Mouse (Mus musculus) lung, embryonic 16.5 days (tissue): ENCODE data around the gene Fh1. TPM values are rescaled to one million over a fixed set of nuclear protein-coding genes. Genes with fewer than 3 reads are reported as not detected.

Source experiments
- ATAC-seq: fragments of 200-750 bp; cut with Nextera tagmentation; 2 replicates; pipeline ENCODE4 v1.8.0; 2017; ENCODE audit warnings: low read depth, mild to moderate bottlenecking, moderate library complexity
- H3K27ac ChIP-seq: fragments of 300-500 bp; sonication (generic); 2 replicates; pipeline ENCODE4 v1.5.1; 2014; ENCODE audit warnings: mild to moderate bottlenecking, control low read depth, low read length
- H3K27me3 ChIP-seq: fragments of 300-500 bp; sonication (generic); 2 replicates; pipeline ENCODE4 v1.6.1; 2014; ENCODE audit warnings: low read depth, low read length, mixed read lengths; ENCODE audit not compliant: control insufficient read depth, insufficient read depth
- H3K36me3 ChIP-seq: fragments of 300-500 bp; sonication (generic); 2 replicates; pipeline ENCODE4 v1.6.1; 2014; ENCODE audit warnings: low read length; ENCODE audit not compliant: control insufficient read depth, insufficient read depth
- H3K4me1 ChIP-seq: fragments of 300-500 bp; sonication (generic); replicated peaks from 2 replicates; pipeline ENCODE4 v1.6.1; 2014; ENCODE audit warnings: low read length, mixed read lengths; ENCODE audit not compliant: control insufficient read depth, insufficient read depth
- H3K4me2 ChIP-seq: fragments of 300-500 bp; sonication (generic); 2 replicates; pipeline ENCODE4 v1.6.1; 2014; ENCODE audit warnings: low read depth, low read length, control low read depth
- H3K4me3 ChIP-seq: fragments of 300-500 bp; sonication (generic); 2 replicates; pipeline ENCODE4 v1.5.1; 2014; ENCODE audit warnings: mild to moderate bottlenecking, low read length, control low read depth
- H3K9ac ChIP-seq: fragments of 300-500 bp; sonication (generic); 2 replicates; pipeline ENCODE4 v1.6.1; 2014; ENCODE audit warnings: low read length, control low read depth
- H3K9me3 ChIP-seq: fragments of 300-500 bp; sonication (generic); 2 replicates; pipeline ENCODE4 v1.6.1; 2016; ENCODE audit warnings: low read length; ENCODE audit not compliant: control insufficient read depth
- WGBS: fragments of 180-500 bp; shearing (Covaris S2); extraction: QIAGEN DNeasy Blood & Tissue Kit; methylation state at CpG from one replicate; pipeline ENCODE4 v1.1.7; 2014; 5-methylcytosine and 5-hydroxymethylcytosine counted together
- polyA plus RNA-seq: library from polyadenylated mRNA; unstranded; fragments of >200 nt; fragmentation: Nextera tagmentation; extraction: Ambion mirVana; gene quantifications from 2 replicates; pipeline ENCODE4 v1.2.1, GENCODE M21; 2015

The Fh1 gene
- polyA plus RNA-seq, 1 experiment from 2014 or later = 101 TPM

DNA sequence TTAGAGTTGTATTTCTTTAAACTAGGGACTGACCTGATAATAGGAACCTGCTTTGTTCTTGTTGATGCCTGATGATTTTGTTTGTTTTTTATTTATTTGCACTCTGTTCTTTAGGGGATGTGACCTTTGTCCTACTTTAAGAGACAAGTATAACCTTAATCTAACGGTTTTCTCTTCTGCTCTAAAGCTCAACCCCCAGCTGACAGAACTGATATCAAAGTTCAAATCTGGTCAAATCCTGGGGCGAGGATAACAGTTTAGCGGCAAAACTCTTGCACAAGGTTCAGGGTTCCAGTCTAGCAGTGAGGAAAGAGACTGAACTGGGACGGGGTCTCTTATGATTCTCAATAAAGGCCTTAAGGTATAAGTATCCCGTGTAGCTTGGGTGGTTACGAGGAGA, 3.8 kb upstream of the Fh1 start:
- Histone ChIP-seq H3K9ac (no peak overlapping the region), H3K27me3 (no peaks in the 10 kb centered on the region), H3K4me3 (no peak overlapping the region), H3K4me1 (peaks cover 5% of the 10 kb centered on the region), H3K36me3 (no peaks in the 10 kb centered on the region), H3K9me3 (no peaks in the 10 kb centered on the region), H3K4me2 (no peak overlapping the region), H3K27ac (no peak overlapping the region)
- no peak for ATAC-seq
- 80% methylated on average over 6 of the region's 6 CpGs for WGBS

DNA sequence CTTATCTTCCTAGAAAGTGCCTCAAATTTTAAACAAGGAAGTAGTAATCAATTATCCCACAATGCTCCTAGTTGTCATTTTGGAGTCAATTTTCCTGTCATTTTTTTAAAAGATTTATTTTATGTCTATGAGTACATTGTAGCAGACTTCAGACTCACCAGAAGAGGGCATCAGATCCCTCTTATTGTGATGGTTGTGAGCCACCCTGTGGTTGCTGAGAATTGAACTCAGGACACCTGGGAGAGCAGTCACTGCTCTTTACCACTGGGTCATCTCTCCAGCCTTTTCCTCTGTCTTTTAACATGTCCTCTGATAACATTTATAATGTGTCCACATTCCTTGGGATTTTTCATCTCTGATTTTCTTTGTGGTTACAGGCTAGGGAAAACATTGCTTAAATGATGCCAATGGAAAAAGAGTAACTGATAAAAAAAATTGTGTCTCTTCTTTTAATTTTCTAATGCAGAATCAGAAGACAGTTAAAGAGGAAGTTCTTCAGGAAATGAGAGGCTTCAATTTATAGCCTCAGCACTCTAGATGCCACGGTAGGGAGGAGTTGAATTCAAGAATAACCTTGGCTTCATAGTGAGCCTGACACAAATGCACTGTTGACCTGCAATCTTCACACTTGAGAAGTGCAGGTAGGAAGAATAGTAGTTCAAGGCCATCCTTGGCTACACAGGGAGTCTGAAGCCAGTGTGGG, 706 bp upstream of the Fh1 start:
- no peaks in the 10 kb centered on the region for H3K9me3 ChIP-seq
- no peaks in the 10 kb centered on the region for H3K36me3 ChIP-seq
- H3K4me1 ChIP-seq = peaks cover 11% of the 10 kb centered on the region
- 68% methylated on average over 1 of the region's 1 CpGs for WGBS
- peak; percentile 46; the same call in 1 of the 2 replicates for ATAC-seq
- no peaks in the 10 kb centered on the region for H3K27me3 ChIP-seq
- peak overlapping the region; percentile 88 for H3K4me3 ChIP-seq
- H3K27ac ChIP-seq = peak overlapping the region; percentile 72
- peak overlapping the region; percentile 61 for H3K9ac ChIP-seq
- peak overlapping the region; percentile 80 for H3K4me2 ChIP-seq

DNA sequence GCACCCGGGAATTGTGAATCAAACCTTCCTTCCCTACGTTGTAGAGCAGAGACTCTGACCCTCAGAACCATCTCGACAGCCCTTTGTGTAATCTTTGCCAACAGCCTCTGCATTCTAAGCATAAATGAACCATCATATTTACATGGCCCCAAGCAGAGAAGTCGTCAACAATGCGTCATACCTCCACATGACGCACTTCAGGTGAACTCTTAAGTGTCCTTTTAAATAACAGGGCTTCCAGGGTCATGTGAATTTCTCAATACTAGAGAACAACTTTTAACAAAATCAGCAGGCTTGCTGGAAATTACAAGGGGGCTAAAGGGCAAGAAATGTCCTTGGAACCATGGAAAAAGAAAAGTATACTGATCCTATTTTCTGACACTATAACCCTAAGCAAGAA, 1.8 kb downstream of the Fh1 start:
- H3K9me3 ChIP-seq = no peaks in the 10 kb centered on the region
- ATAC-seq = no peak

DNA sequence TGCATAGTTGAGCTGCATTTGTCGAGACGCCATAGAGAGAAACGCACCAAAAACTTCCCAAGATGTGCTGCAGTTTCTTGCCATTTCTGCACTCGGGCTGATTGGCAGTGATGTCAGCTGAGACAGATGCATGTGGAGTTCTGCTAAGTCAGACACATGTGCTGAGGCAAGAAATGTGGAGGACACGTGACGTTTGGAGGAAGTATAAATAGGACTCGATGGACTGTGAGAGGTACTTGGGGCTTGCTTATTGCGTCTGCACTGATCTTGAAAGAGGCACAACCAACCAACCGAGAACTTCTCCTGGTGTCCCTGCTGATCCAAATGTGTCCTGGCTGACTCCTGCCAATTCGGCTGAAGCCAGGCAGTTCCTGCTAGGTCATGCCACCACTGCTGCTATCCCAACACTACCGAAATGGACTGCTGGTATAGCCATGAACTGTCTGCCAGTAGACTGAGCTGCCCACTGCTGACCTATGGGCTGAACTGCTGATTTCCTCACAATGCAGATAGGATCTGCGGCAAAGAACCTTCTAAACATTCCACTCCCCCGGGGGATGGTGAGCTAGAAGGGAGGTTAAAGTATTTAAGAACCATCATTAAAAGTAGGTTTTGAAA, 5.5 kb downstream of the Fh1 start, which contains the start of gene Kmo:
Gene Kmo, plus strand, starts transcription at position 568 of the 618 bp plus-strand sequence.
- H3K4me2 ChIP-seq = no peak within 1 kb of the TSS
- no peaks in the 10 kb centered on the region for H3K9me3 ChIP-seq
- H3K4me1 ChIP-seq = peaks cover 11% of the 10 kb centered on the region
- H3K4me3 ChIP-seq = no peak within 1 kb of the TSS
- no peak within 1 kb of the TSS for H3K27ac ChIP-seq
- H3K9ac ChIP-seq = no peak within 1 kb of the TSS
- ATAC-seq = no peak
- H3K36me3 ChIP-seq = peaks cover 24% of the 10 kb centered on the region
- 91% methylated on average over 13 of the region's 13 CpGs for WGBS
- no peaks in the 10 kb centered on the region for H3K27me3 ChIP-seq

More for the DNA sequence above, 1.8 kb downstream of the Fh1 start:
- 72% methylated on average over 6 of the region's 6 CpGs for WGBS
- H3K9ac ChIP-seq = no peak overlapping the region
- H3K36me3 ChIP-seq = peaks cover 3% of the 10 kb centered on the region
- H3K27me3 ChIP-seq = no peaks in the 10 kb centered on the region
- H3K27ac ChIP-seq = no peak overlapping the region
- H3K4me2 ChIP-seq = no peak overlapping the region
- no peak overlapping the region for H3K4me3 ChIP-seq
- H3K4me1 ChIP-seq = peaks cover 11% of the 10 kb centered on the region

DNA sequence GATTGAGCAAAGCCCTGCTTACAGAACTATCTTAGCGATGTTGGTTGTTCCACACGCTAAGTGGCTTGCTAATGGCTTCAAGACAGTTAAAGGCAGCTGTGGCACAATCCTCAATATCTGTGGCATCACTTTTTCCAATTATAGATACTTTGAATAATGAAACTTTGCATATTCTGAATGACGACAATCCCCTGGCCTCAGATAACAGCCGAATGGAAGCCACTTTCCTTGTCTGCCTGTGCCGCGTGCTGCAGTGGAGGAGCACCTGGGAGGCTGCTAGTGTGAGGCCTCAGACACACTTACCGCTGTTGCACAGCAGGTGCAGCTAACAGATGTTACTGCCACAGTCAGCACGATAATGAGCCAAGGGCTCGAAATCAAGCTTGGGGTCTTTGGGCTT, 10.4 kb downstream of the Fh1 start:
- Histone ChIP-seq H3K9ac (no peak overlapping the region), H3K27me3 (no peaks in the 10 kb centered on the region), H3K9me3 (no peaks in the 10 kb centered on the region), H3K4me2 (no peak overlapping the region), H3K36me3 (peaks cover 48% of the 10 kb centered on the region), H3K27ac (no peak overlapping the region), H3K4me3 (no peak overlapping the region), H3K4me1 (no peaks in the 10 kb centered on the region)
- no peak for ATAC-seq
- 94% methylated on average over 9 of the region's 9 CpGs for WGBS

DNA sequence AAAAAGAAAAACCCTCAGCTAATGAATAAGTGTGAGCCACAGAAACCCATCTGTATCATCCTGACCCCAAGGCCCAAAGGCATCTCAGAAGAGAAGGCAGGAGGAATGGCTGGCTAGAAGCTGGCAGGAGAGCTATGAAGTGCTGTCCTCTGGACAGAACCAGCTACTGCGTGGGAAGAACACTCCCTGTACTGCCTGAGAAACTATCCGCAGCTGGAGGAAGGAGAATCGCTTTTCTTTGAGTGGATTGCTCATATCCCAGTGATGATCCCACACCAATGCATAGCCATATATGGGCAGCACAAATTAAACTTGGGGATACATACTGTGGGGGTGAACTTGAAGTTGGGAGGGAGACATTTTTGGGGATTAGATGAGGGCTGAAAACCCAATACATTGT, 16.7 kb downstream of the Fh1 start:
- Histone ChIP-seq H3K27ac (no peak overlapping the region), H3K27me3 (no peaks in the 10 kb centered on the region), H3K4me1 (no peaks in the 10 kb centered on the region), H3K9ac (no peak overlapping the region), H3K36me3 (peaks cover 33% of the 10 kb centered on the region), H3K4me3 (no peak overlapping the region), H3K4me2 (no peak overlapping the region), H3K9me3 (no peaks in the 10 kb centered on the region)
- no peak for ATAC-seq
- 86% methylated on average over 3 of the region's 3 CpGs for WGBS

DNA sequence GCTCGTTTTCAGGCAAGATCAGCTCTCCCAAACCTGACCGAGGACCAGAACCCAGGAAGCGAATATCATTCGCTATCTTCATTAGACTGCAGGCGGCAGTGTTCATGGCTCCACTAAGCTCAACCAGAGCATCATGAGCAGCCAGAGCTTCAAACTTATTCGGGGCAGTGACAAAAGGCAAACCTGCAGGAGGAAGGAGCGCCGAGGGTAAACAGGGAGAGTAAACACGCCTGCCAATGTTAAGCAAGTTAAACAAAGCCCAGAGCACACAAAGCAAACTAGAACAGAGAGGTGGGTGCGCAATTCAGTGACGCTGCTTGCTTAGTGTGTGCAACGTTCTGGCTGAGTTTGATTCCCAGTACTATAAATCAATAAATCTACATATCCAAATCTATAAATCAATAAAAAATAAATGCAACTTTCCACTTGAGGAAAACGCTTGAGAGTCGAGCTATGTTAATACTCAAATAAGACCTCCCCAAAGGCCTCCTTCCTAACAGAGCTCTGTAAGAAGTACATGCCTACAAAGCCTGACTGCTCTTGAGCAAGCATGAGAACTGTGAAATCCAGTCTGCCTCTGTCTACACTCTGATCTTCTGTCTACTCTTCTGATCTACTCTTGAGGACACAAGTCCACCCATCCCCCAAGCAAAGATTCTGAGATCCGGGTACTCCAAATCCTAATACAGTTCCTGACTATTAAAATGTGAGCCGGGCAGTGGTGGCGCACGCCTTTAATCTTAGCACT, 17.4 kb downstream of the Fh1 start:
- Histone ChIP-seq H3K36me3 (peaks cover 33% of the 10 kb centered on the region), H3K4me2 (no peak overlapping the region), H3K9me3 (no peaks in the 10 kb centered on the region), H3K9ac (no peak overlapping the region), H3K27ac (no peak overlapping the region), H3K4me1 (no peaks in the 10 kb centered on the region), H3K27me3 (no peaks in the 10 kb centered on the region), H3K4me3 (no peak overlapping the region)
- WGBS = 69% methylated on average over 18 of the region's 18 CpGs
- 0 out of 2 replicates have a peak, but pooled peaks have one; percentile 28 for ATAC-seq

- Histone ChIP-seq H3K27me3 (no peaks in the 10 kb centered on the region), H3K4me3 (no peak overlapping the region), H3K27ac (no peak overlapping the region), H3K4me2 (no peak overlapping the region), H3K4me1 (no peaks in the 10 kb centered on the region), H3K9ac (no peak overlapping the region), H3K36me3 (peaks cover 35% of the 10 kb centered on the region), H3K9me3 (no peaks in the 10 kb centered on the region)
- ATAC-seq = no peak
- WGBS = 77% methylated on average over 6 of the region's 6 CpGs
Observed at GRCm38 (mm10) chr1:175607308-175607707, 18.1 kb downstream of the Fh1 start.

GRCm38 (mm10) chr1:175603390-175603789, 22.0 kb downstream of the Fh1 start:
- Histone ChIP-seq H3K27ac (no peak overlapping the region), H3K4me2 (no peak overlapping the region), H3K36me3 (peaks cover 26% of the 10 kb centered on the region), H3K27me3 (no peaks in the 10 kb centered on the region), H3K4me1 (no peaks in the 10 kb centered on the region), H3K4me3 (no peak overlapping the region), H3K9me3 (no peaks in the 10 kb centered on the region), H3K9ac (no peak overlapping the region)
- no peak for ATAC-seq
- WGBS = 61% methylated on average over 6 of the region's 6 CpGs
